Mouse (Mus musculus): ENCODE measurements at regions not wholly inside any gene's neighbourhood (a gene's known extent, or its start where the extent isn't known, plus 50 kb on each side); places are given as distances from the start of the nearest gene placed in this dataset.

DNA sequence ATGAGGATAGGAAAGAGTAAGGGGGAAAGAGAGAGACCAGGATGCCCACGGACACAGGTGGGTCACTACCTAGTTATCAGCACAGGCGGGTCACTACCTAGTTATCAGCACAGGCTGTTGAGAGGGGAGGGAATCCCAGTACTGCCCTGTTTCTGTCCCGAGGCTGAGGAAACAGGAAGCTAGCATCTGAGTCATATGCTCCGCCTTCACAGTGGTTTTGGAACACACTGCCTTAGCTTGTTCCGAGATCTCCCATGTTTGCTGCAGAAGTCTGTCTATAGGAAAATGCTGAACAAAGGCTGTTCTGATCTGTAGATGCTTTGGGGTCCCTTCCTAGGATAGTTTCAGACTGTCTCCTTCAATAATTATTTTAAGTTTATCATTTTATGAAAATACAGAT is 55.4 kb upstream of the Chd6 start:
- no peak for DNase-seq
